Comparison of ENCODE assay signal across 16 mouse cellular contexts in the genomic region with DNA sequence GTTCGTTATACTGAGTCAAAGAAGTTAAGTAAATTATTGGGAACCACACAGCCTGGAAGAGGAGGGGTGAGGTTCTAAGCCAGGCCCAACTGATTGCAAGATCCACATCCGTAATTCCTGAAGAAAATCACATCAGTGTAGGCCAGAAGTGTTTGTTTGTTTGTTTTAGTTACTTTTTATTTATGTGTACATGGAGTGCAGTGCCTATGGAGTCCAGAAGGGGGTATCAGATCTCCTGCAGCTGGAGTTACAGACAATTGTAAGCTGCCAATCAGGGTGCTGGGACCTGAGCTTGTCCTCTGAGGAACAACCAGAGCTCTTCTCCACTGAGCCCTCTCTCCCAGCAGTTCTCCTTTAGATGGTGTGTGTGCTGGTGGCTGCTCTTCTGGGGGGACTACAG. TPM values are rescaled to one million over a fixed set of nuclear protein-coding genes. Genes with fewer than 3 reads are reported as not detected.
DNase-seq lines count a peak whose midpoint lies in the region; ATAC-seq and TF ChIP-seq lines count a peak whose summit lies in the region.
"Had no signal": no experiment of that assay in that cellular context is flagged by ENCODE, and none has a peak within 500 bp of the region (broad histone marks: within the 10 kb centered on the region; RNA-seq: fewer than 3 reads in every experiment).

No protein-coding gene starts in this region.

- DNase-seq in CD4-positive, CD25-positive, alpha-beta regulatory T cell, adult 2 months (ENCODE audit: low read depth, low spot score), result peak; percentile 57
- DNase-seq in liver, embryonic 14.5 days (ENCODE audit: low read depth in 3 of 3, low spot score in 3 of 3), result no peak
- DNase-seq in liver (no peak), 3T3-L1 (ENCODE audit: low read depth, low spot score) (peak; percentile 15), R1 (ENCODE audit: low read depth, low spot score) (peak; percentile 87)
- no peak for DNase-seq in c-Kit-positive CD71-positive TER-119-positive erythroid progenitor cells, embryonic 14.5 days (ENCODE audit: low spot score)
- no peak for DNase-seq in gastrocnemius, postnatal 25 days
- DNase-seq: adrenal gland, postnatal 25 days; forebrain, postnatal 0 days had no signal

- H3K9ac ChIP-seq in liver, embryonic 14.5 days (replicated peaks), result no peak overlapping the region
- H3K9ac ChIP-seq: forebrain, postnatal 0 days; liver, embryonic 15.5 days had no signal

- no peak for ATAC-seq in CD4-positive, CD25-positive, alpha-beta regulatory T cell, adult 4 months
- no peak for ATAC-seq in liver, embryonic 14.5 days (ENCODE audit: insufficient read depth)
- ATAC-seq: forebrain, postnatal 0 days; hindbrain, embryonic 16.5 days had no signal

- H3K36me3 ChIP-seq in liver, embryonic 14.5 days (replicated peaks; ENCODE audit: control insufficient read depth, insufficient read depth, low read depth), result no peaks in the 10 kb centered on the region

- TF ChIP-seq EP300 in liver, embryonic 14.5 days (IDR thresholded peaks at IDR 0.05; ENCODE audit: low read depth), result no peak

- no peak overlapping the region for H3K27ac ChIP-seq in liver, embryonic 14.5 days
- H3K27ac ChIP-seq: liver, embryonic 15.5 days had no signal

- H3K4me2 ChIP-seq in liver, embryonic 14.5 days (ENCODE audit: low read depth), result no peak overlapping the region

- H3K4me3 ChIP-seq in liver, embryonic 14.5 days (ENCODE audit: insufficient read depth in 1 of 2, low read depth in 2 of 2, low read length in 2 of 2), result no peak overlapping the region
- H3K4me3 ChIP-seq: liver, embryonic 15.5 days; megakaryocyte, embryonic 14.5 days had no signal

- 69% methylated on average over 2 of the region's 2 CpGs for WGBS in liver, embryonic 14.5 days (ENCODE audit: insufficient replicate concordance)

- TF ChIP-seq CTCF in liver, embryonic 14.5 days (IDR thresholded peaks at IDR 0.05; ENCODE audit: low read depth), result peak; percentile 49

- no peaks in the 10 kb centered on the region for H3K9me3 ChIP-seq in liver, embryonic 14.5 days (ENCODE audit: control insufficient read depth, low read length)
- H3K9me3 ChIP-seq: liver, embryonic 15.5 days had no signal

- H3K4me1 ChIP-seq in liver, embryonic 14.5 days (replicated peaks; ENCODE audit: control insufficient read depth in 2 of 2, insufficient read depth in 2 of 2, low read length in 1 of 2), result peaks cover 10 to 16% of the 10 kb centered on the region in 2 experiments

- H3K27me3 ChIP-seq in liver, embryonic 14.5 days (ENCODE audit: control insufficient read depth, insufficient read depth, low read length), result peaks cover 12% of the 10 kb centered on the region

RNA-seq across cellular contexts. Expression of gene Tfeb, which starts 3.4 kb away (rescaled TPM):
- polyA plus RNA-seq in CD4-positive, CD25-positive, alpha-beta regulatory T cell, adult 4 months (2017; shearing (Covaris generic)), result 1 to 10 TPM; 5.2 to 5.7 TPM
- 2.4 and 2.9 TPM in 2 replicates for polyA plus RNA-seq in liver, embryonic 14.5 days (2012; rRNA removed)
- 3.2 and 3.7 TPM in 2 replicates for polyA plus RNA-seq in liver, embryonic 14.5 days (2014; fragmentation: Nextera tagmentation; extraction: Ambion mirVana)
- 10 to 100 TPM; 65.8 to 67.7 TPM for total RNA-seq in gastrocnemius, postnatal 25 days (2021)

RNA-seq across cellular contexts. Expression of gene Pgc, which starts 13.5 kb away (rescaled TPM):
- not detected for polyA plus RNA-seq in CD4-positive, CD25-positive, alpha-beta regulatory T cell, adult 4 months (2017; shearing (Covaris generic))
- not detected in 2 replicates for polyA plus RNA-seq in liver, embryonic 14.5 days (2012; rRNA removed)
- not detected in 2 replicates for polyA plus RNA-seq in liver, embryonic 14.5 days (2014; fragmentation: Nextera tagmentation; extraction: Ambion mirVana)
- not detected for total RNA-seq in gastrocnemius, postnatal 25 days (2021)
- total RNA-seq: adrenal gland, postnatal 25 days; forebrain, postnatal 0 days; left cerebral cortex, adult 8-10 months had no signal
- polyA plus RNA-seq: cortical plate, adult 2 months; forebrain, postnatal 0 days; hindbrain, embryonic 16.5 days; liver, embryonic 15.5 days; myocyte had no signal

RNA-seq across cellular contexts. Expression of gene Prickle4, which starts 45.6 kb away (rescaled TPM):
- not detected for polyA plus RNA-seq in CD4-positive, CD25-positive, alpha-beta regulatory T cell, adult 4 months (2017; shearing (Covaris generic))
- polyA plus RNA-seq in liver, embryonic 14.5 days (2012; rRNA removed), result 0.11 TPM in 1 of 2 replicates, not detected in the other
- polyA plus RNA-seq in liver, embryonic 14.5 days (2014; fragmentation: Nextera tagmentation; extraction: Ambion mirVana), result 0.23 TPM in 1 of 2 replicates, not detected in the other
- 1 to 10 TPM; 1.3 to 2.6 TPM for total RNA-seq in gastrocnemius, postnatal 25 days (2021)
- polyA plus RNA-seq: liver, embryonic 15.5 days had no signal

RNA-seq across cellular contexts. Expression of gene Gm21981, which starts 45.9 kb away (rescaled TPM):
- polyA plus RNA-seq in CD4-positive, CD25-positive, alpha-beta regulatory T cell, adult 4 months (2017; shearing (Covaris generic)), result not detected
- polyA plus RNA-seq in liver, embryonic 14.5 days (2012; rRNA removed), result 0.18 and 0.32 TPM in 2 replicates
- polyA plus RNA-seq in liver, embryonic 14.5 days (2014; fragmentation: Nextera tagmentation; extraction: Ambion mirVana), result 0.30 TPM in 1 of 2 replicates, not detected in the other
- under 1 TPM; 0.61 to 0.70 TPM for total RNA-seq in gastrocnemius, postnatal 25 days (2021)
- polyA plus RNA-seq: liver, embryonic 15.5 days had no signal

RNA-seq across cellular contexts. Expression of gene Frs3, which starts 51.4 kb away (rescaled TPM):
- polyA plus RNA-seq in CD4-positive, CD25-positive, alpha-beta regulatory T cell, adult 4 months (2017; shearing (Covaris generic)), result under 1 TPM; 0.16 to 0.49 TPM
- 3.0 and 3.7 TPM in 2 replicates for polyA plus RNA-seq in liver, embryonic 14.5 days (2012; rRNA removed)
- 0.67 and 0.91 TPM in 2 replicates for polyA plus RNA-seq in liver, embryonic 14.5 days (2014; fragmentation: Nextera tagmentation; extraction: Ambion mirVana)
- 1 to 10 TPM; 3.9 to 4.0 TPM for total RNA-seq in gastrocnemius, postnatal 25 days (2021)

Comparison
In these comparisons a context has a peak if more than half of its experiments do, and no peak if none do; other contexts are left out.
1. DNase-seq: peak in CD4-positive, CD25-positive, alpha-beta regulatory T cell, adult 2 months (single experiment), 3T3-L1 (single experiment) and R1 (single experiment); none in liver, embryonic 14.5 days (0 of 3), liver (single experiment), c-Kit-positive CD71-positive TER-119-positive erythroid progenitor cells, embryonic 14.5 days (single experiment) and gastrocnemius, postnatal 25 days (single experiment).